Mouse (Mus musculus) olfactory bulb, adult 2 months (tissue): ENCODE measurements around the gene Msmb. TPM values are rescaled to one million over a fixed set of nuclear protein-coding genes. Genes with fewer than 3 reads are reported as not detected.

Experiments
- H3K27ac ChIP-seq: fragments of 200-500 bp; 2 replicates; pipeline ENCODE4 v1.5.1; 2012; ENCODE audit warnings: low read depth, low read length; ENCODE audit not compliant: insufficient read depth
- H3K4me1 ChIP-seq: fragments of 200-500 bp; 2 replicates; pipeline ENCODE4 v1.6.1; 2012; ENCODE audit warnings: low read length; ENCODE audit not compliant: control insufficient read depth, insufficient read depth
- H3K4me3 ChIP-seq: fragments of 200-500 bp; 2 replicates; pipeline ENCODE4 v1.5.1; 2012; ENCODE audit warnings: mild to moderate bottlenecking, low read depth, low read length, moderate library complexity; ENCODE audit not compliant: insufficient read depth
- CTCF ChIP-seq: fragments of 200-500 bp; IDR thresholded peaks from 2 replicates; pipeline ENCODE4 v1.5.1; 2012; ENCODE audit warnings: low read depth, mild to moderate bottlenecking, low read length, moderate library complexity; ENCODE audit not compliant: insufficient read depth
- POLR2A ChIP-seq: fragments of 200-500 bp; IDR thresholded peaks from 2 replicates; pipeline ENCODE4 v1.6.1; 2012; ENCODE audit warnings: mild to moderate bottlenecking, low read depth, low read length, moderate library complexity; ENCODE audit not compliant: insufficient read depth
- WGBS: fragments of 180-500 bp; shearing (Covaris S2); methylation state at CpG from one replicate; pipeline ENCODE4 v1.1.7; 2018; 5-methylcytosine and 5-hydroxymethylcytosine counted together
- polyA plus RNA-seq: library from polyadenylated mRNA; stranded (reverse); fragments of >200 nt; gene quantifications from 2 replicates; pipeline ENCODE4 v1.2.4, GENCODE M21; 2012; ENCODE audit warnings: low replicate concordance; ENCODE audit not compliant: missing spikeins, insufficient read depth, insufficient read length

Msmb gene
- polyA plus RNA-seq, 1 experiment: not detected

GRCm38 (mm10) chr14:32159690-32160246 is 17.9 kb downstream of the Msmb start, which contains the start of gene Ncoa4:
Gene Ncoa4 (plus strand): TSS chr14:32159865.
- peak; percentile 80 for TF ChIP-seq POLR2A
- TF ChIP-seq CTCF: no peak
- under 1% methylated on average over 40 of the region's 40 CpGs for WGBS
- Histone ChIP-seq H3K4me1 (peaks cover 6% of the 10 kb centered on the region), H3K4me3 (peak within 1 kb of the TSS; percentile 89), H3K27ac (peak within 1 kb of the TSS; percentile 53)

GRCm38 (mm10) chr14:32160563-32160962 is 18.7 kb downstream of the Msmb start:
- Histone ChIP-seq H3K4me3 (peak overlapping the region; percentile 89), H3K4me1 (peaks cover 11% of the 10 kb centered on the region), H3K27ac (no peak overlapping the region)
- TF ChIP-seq POLR2A (no peak), CTCF (no peak)
- WGBS: 35% methylated on average over 7 of the region's 7 CpGs

GRCm38 (mm10) chr14:32161090-32161885 is 19.5 kb downstream of the Msmb start:
- 76% methylated on average over 12 of the region's 12 CpGs for WGBS
- Histone ChIP-seq H3K27ac (no peak overlapping the region), H3K4me3 (no peak overlapping the region)

GRCm38 (mm10) chr14:32162231-32162630 is 20.4 kb downstream of the Msmb start:
- WGBS: 93% methylated on average over 5 of the region's 5 CpGs
- TF ChIP-seq CTCF: no peak
- TF ChIP-seq POLR2A: no peak
- H3K27ac ChIP-seq: no peak overlapping the region
- peaks cover 13% of the 10 kb centered on the region for H3K4me1 ChIP-seq
- no peak overlapping the region for H3K4me3 ChIP-seq

More at GRCm38 (mm10) chr14:32161090-32161885, 19.5 kb downstream of the Msmb start:
- H3K4me1 ChIP-seq: peaks cover 13% of the 10 kb centered on the region
- TF ChIP-seq CTCF (no peak), POLR2A (no peak)

- H3K27ac ChIP-seq: no peak overlapping the region
- WGBS: 88% methylated on average over 11 of the region's 11 CpGs
- no peak for TF ChIP-seq CTCF
- no peak for TF ChIP-seq POLR2A
- no peak overlapping the region for H3K4me3 ChIP-seq
- H3K4me1 ChIP-seq: peaks cover 13% of the 10 kb centered on the region
Measured at GRCm38 (mm10) chr14:32163203-32163888, 21.5 kb downstream of the Msmb start.

- no peak overlapping the region for H3K27ac ChIP-seq
- H3K4me1 ChIP-seq: peaks cover 11% of the 10 kb centered on the region
- H3K4me3 ChIP-seq: no peak overlapping the region
- 85% methylated on average over 8 of the region's 8 CpGs for WGBS
- no peak for TF ChIP-seq CTCF
- TF ChIP-seq POLR2A: no peak
Measured at GRCm38 (mm10) chr14:32164173-32165051, 22.6 kb downstream of the Msmb start.

- TF ChIP-seq CTCF (no peak), POLR2A (no peak)
- peak overlapping the region; percentile 47 for H3K4me3 ChIP-seq
- WGBS: 2% methylated on average over 42 of the region's 42 CpGs
- H3K4me1 ChIP-seq: peaks cover 11% of the 10 kb centered on the region
- H3K27ac ChIP-seq: no peak overlapping the region
Measured at GRCm38 (mm10) chr14:32165278-32166061, 23.6 kb downstream of the Msmb start.

- peaks cover 8% of the 10 kb centered on the region for H3K4me1 ChIP-seq
- TF ChIP-seq CTCF (no peak), POLR2A (no peak)
- no peak overlapping the region for H3K4me3 ChIP-seq
- WGBS: 65% methylated on average over 2 of the region's 2 CpGs
- no peak overlapping the region for H3K27ac ChIP-seq
Measured at GRCm38 (mm10) chr14:32166062-32166441, 24.2 kb downstream of the Msmb start.
